Mouse (Mus musculus): ENCODE data around the gene Klrb1f. TPM values are rescaled to one million over a fixed set of nuclear protein-coding genes. Genes with fewer than 3 reads are reported as not detected.

The Klrb1f gene
- polyA plus RNA-seq, 1 experiment from 2014 or later = 0.23 TPM

DNA sequence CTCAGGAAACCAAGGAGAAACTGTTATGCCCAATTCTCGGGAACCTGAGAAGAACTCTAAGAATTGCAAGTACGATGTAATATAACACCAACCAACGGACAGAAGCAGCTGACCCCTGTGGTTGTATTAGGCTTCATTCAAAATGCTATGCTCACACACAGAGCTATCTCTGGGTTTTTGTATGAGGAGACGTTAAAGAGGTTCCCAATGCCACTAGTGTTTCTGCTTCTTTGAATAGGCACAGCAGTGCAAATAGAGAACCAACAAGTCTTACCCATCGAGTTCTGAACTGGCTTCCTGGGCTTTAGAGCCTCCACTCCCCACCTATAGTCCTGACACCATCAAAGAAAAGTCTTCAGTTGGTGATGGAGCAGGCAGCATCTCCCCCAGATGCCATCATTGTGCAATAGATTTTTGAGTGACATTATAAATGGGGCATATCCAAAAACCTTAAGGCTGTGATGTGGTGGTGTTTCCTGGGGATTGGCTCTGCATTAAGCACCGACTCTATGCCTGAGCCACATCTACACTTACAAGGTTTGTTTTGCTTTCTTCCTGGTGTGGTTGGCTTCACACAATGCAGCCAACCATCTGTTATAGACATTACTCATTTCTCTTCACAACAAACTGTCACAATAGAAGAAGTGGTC lies 15.4 kb upstream of the Klrb1f start:
- Histone ChIP-seq H3K36me3 (no peaks in the 10 kb centered on the region), H3K9me3 (no peaks in the 10 kb centered on the region), H3K27ac (no peak overlapping the region), H3K27me3 (0 out of 2 replicates have a peak, but pooled peaks cover 2% of the 10 kb centered on the region), H3K9ac (no peak overlapping the region), H3K4me1 (replicated peaks) (no peaks in the 10 kb centered on the region), H3K4me3 (no peak overlapping the region), H3K4me2 (no peak overlapping the region)
- no peak for ATAC-seq (ENCODE audit: low FRiP score)
- WGBS = 64% methylated on average over 6 of the region's 6 CpGs

GRCm38 (mm10) chr6:129030964-129031363 lies 14.7 kb upstream of the Klrb1f start:
- 0 out of 2 replicates have a peak, but pooled peaks cover 2% of the 10 kb centered on the region for H3K27me3 ChIP-seq
- no peaks in the 10 kb centered on the region for H3K9me3 ChIP-seq
- H3K9ac ChIP-seq = no peak overlapping the region
- no peaks in the 10 kb centered on the region for H3K4me1 ChIP-seq (replicated peaks)
- ATAC-seq (ENCODE audit: low FRiP score) = no peak
- no peak overlapping the region for H3K4me2 ChIP-seq
- no peak overlapping the region for H3K4me3 ChIP-seq
- no peaks in the 10 kb centered on the region for H3K36me3 ChIP-seq
- H3K27ac ChIP-seq = no peak overlapping the region
- 94% methylated on average over 2 of the region's 2 CpGs for WGBS

- no peaks in the 10 kb centered on the region for H3K9me3 ChIP-seq
- no peak overlapping the region for H3K27ac ChIP-seq
- no peaks in the 10 kb centered on the region for H3K36me3 ChIP-seq
- H3K4me3 ChIP-seq = no peak overlapping the region
- no peak overlapping the region for H3K4me2 ChIP-seq
- H3K9ac ChIP-seq = no peak overlapping the region
- 80% methylated on average over 2 of the region's 2 CpGs for WGBS
- H3K27me3 ChIP-seq = 0 out of 2 replicates have a peak, but pooled peaks cover 2% of the 10 kb centered on the region
- no peaks in the 10 kb centered on the region for H3K4me1 ChIP-seq (replicated peaks)
- no peak for ATAC-seq (ENCODE audit: low FRiP score)
These were observed 12.3 kb upstream of the Klrb1f start for GRCm38 (mm10) chr6:129033397-129033796.

DNA sequence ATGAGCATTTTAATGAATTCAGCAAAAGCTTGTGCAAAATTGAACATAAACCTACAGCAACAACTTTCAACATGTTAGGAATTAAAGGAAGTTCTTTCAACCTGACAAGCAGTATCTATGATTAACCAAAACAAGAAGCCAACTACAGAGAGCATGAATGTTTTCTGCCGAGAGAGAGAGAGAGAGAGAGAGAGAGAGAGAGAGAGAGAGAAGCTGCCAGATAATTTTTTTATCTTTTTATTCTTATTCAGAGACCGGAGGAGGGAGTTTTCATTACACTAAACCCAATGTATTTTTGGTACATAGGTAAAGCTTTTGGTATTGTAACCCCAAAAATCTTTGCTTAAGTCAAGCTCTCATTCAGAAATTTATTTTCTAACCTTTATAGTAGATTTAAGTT lies 10.7 kb upstream of the Klrb1f start:
- ATAC-seq (ENCODE audit: low FRiP score) = no peak
- no peak overlapping the region for H3K27ac ChIP-seq
- no peaks in the 10 kb centered on the region for H3K36me3 ChIP-seq
- no peaks in the 10 kb centered on the region for H3K4me1 ChIP-seq (replicated peaks)
- H3K27me3 ChIP-seq = 0 out of 2 replicates have a peak, but pooled peaks cover 2% of the 10 kb centered on the region
- WGBS = 92% methylated on average over 2 of the region's 2 CpGs
- H3K4me2 ChIP-seq = no peak overlapping the region
- H3K9ac ChIP-seq = no peak overlapping the region
- no peaks in the 10 kb centered on the region for H3K9me3 ChIP-seq
- no peak overlapping the region for H3K4me3 ChIP-seq

DNA sequence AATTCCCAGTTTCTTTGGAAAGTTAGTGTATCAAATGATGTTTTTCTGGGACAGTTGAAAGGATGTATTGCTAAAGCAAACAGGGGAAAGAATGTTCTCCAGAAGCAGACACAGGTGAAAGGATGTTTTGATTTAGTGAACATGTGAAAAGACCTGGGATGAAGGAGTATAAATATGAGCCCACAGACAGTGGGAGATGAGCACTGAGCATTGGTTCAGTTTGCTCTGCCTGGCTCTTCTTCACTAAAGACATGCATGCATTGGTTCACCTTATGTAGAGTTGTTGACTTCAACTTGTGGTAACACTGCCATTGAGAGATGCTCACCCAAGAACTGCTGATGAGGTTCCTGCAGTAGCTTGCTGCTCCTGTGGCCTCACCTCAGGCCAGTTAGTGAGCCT lies 9.4 kb upstream of the Klrb1f start:
- H3K9ac ChIP-seq = no peak overlapping the region
- no peak overlapping the region for H3K4me3 ChIP-seq
- H3K4me1 ChIP-seq (replicated peaks) = no peaks in the 10 kb centered on the region
- H3K27me3 ChIP-seq = 0 out of 2 replicates have a peak, but pooled peaks cover 2% of the 10 kb centered on the region
- no peaks in the 10 kb centered on the region for H3K9me3 ChIP-seq
- no peaks in the 10 kb centered on the region for H3K36me3 ChIP-seq
- H3K4me2 ChIP-seq = no peak overlapping the region
- H3K27ac ChIP-seq = no peak overlapping the region
- no peak for ATAC-seq (ENCODE audit: low FRiP score)

DNA sequence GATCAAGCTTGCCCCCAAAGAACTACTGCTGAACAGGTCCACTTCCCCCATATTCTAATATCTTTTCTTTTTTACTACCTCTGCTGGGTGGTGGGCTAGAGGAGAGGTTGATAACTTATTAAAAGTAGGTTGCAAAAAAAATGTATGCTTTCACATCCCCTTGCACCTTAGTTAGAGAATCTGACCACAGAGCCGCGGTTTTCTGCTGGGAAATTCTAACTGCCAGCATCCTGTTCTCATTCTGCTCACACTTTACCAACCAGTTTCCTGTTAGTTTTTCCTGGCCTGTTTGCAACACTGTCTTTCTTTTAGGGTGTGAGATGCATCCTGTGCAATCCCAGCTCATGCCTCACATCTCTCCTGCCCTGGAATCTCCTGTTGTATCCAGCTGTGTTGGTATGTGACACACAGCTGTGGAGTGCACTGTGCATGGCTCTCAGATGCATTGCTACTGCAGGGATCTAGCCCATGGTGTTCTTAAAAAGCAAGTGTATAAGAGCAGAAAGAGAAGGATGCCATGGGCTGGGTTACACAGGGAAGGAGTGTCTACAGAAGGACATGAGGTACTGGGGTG lies 8.7 kb upstream of the Klrb1f start:
- no peak overlapping the region for H3K9ac ChIP-seq
- 81% methylated on average over 2 of the region's 2 CpGs for WGBS
- no peak overlapping the region for H3K4me2 ChIP-seq
- no peaks in the 10 kb centered on the region for H3K36me3 ChIP-seq
- no peak overlapping the region for H3K27ac ChIP-seq
- H3K4me1 ChIP-seq (replicated peaks) = no peaks in the 10 kb centered on the region
- no peak for ATAC-seq (ENCODE audit: low FRiP score)
- H3K27me3 ChIP-seq = 0 out of 2 replicates have a peak, but pooled peaks cover 2% of the 10 kb centered on the region
- H3K4me3 ChIP-seq = no peak overlapping the region
- H3K9me3 ChIP-seq = no peaks in the 10 kb centered on the region

DNA sequence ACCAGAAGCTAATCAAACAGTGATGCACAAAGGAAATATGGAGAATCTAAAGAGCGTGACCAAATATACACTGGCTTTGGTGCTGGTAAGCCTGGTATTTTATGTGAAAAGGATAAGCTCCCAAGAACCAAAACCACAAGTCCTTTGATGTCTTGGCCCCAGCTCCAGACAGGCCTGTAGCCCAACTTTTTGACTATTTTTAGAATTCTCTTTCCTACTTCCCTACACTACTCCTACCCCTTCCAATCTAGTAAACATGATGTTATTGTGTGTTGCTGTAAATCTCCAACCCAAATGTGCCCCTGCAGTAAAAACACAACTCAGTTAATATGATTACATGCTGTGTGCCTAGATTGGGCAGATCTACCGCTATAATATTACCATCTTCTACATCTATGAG lies 4.2 kb upstream of the Klrb1f start:
- Histone ChIP-seq H3K9me3 (no peaks in the 10 kb centered on the region), H3K4me3 (no peak overlapping the region), H3K4me1 (replicated peaks) (no peaks in the 10 kb centered on the region), H3K4me2 (no peak overlapping the region), H3K36me3 (no peaks in the 10 kb centered on the region), H3K27ac (no peak overlapping the region), H3K9ac (no peak overlapping the region), H3K27me3 (no peaks in the 10 kb centered on the region)
- WGBS = 98% methylated on average over 2 of the region's 2 CpGs
- no peak for ATAC-seq (ENCODE audit: low FRiP score)

DNA sequence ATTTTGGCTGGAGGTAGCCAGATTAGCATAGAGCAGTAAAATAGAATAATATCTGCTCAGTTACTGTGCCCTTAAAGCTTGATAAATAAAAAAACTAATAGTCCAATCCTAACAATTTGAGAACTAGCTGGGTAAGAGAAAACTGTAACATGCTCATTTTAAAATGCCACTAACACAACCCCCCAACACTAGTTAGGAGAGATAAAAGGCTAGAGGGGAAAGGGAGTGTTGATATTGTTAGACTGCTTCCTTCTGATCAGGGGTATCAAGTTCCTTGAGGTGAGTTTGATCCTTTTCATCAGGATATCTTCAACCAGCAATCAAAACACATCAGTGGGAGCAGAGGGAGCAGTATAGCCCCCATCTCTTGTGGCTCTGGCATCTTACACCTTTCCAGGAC lies 3.2 kb upstream of the Klrb1f start:
- H3K9me3 ChIP-seq = no peaks in the 10 kb centered on the region
- no peak overlapping the region for H3K4me3 ChIP-seq
- H3K4me1 ChIP-seq (replicated peaks) = no peaks in the 10 kb centered on the region
- no peak overlapping the region for H3K27ac ChIP-seq
- H3K4me2 ChIP-seq = no peak overlapping the region
- H3K27me3 ChIP-seq = no peaks in the 10 kb centered on the region
- no peak for ATAC-seq (ENCODE audit: low FRiP score)
- H3K36me3 ChIP-seq = no peaks in the 10 kb centered on the region
- no peak overlapping the region for H3K9ac ChIP-seq

DNA sequence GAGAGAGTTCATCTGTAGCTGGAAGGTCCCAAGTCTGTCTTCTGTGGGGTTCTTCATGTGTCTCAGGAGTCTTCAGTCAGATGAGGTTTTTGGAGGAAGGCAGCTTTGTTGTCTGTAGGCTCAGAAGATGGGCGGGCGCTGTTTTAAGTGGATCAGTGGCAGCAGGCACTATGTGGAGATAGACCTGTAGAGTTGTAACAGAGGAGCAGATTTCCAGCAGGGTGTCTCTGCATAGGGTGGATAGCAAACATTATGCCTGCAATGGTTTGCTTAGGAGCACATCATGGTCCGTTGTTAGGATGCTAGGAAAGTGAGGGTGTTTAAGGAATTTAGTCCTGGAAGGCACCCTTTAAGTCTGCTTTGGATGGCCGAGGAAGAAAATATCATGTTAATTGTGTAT lies 2.7 kb downstream of the Klrb1f start:
- WGBS = 37% methylated on average over 4 of the region's 4 CpGs
- no peaks in the 10 kb centered on the region for H3K36me3 ChIP-seq
- H3K27ac ChIP-seq = no peak overlapping the region
- ATAC-seq (ENCODE audit: low FRiP score) = no peak
- H3K4me3 ChIP-seq = no peak overlapping the region
- H3K9me3 ChIP-seq = no peaks in the 10 kb centered on the region
- no peaks in the 10 kb centered on the region for H3K27me3 ChIP-seq
- H3K4me1 ChIP-seq (replicated peaks) = peaks cover 4% of the 10 kb centered on the region; the same call in 1 of the 2 replicates
- peak overlapping the region; percentile 61; the same call in 1 of the 2 replicates for H3K4me2 ChIP-seq
- H3K9ac ChIP-seq = no peak overlapping the region

DNA sequence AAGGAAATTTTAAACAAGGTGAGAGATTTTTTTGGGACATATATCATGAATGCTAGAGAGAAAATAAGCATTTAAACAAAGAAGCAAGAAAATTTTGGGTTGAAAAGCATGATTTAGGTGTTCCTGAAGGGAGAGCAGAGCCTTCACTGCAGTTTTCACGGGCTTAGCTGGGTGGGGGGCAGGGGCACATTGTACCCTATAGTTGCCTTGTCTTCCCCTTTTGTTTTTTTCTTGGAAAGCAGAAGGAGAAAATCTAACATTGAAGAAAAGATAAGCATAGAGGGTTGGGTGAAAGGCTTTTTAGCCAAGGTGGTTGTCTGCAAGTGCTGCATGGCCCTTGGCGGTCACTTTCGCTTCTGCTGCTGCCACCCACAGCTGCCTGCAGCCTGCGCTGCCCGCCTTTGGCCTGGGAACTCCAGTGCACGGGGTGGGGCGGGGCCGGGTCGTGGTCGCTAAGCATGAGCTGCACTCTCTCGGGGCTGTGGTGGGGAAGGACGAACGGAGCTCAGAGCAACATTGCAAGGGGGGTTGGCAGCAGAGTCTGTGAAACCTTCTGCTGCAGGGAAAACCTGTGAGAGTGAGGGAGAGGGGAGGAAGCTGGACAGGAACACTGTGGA lies 3.3 kb downstream of the Klrb1f start:
- Histone ChIP-seq H3K27me3 (no peaks in the 10 kb centered on the region), H3K27ac (no peak overlapping the region), H3K36me3 (no peaks in the 10 kb centered on the region), H3K4me1 (replicated peaks) (peaks cover 4% of the 10 kb centered on the region; the same call in 1 of the 2 replicates), H3K4me2 (peak overlapping the region; percentile 61), H3K9me3 (no peaks in the 10 kb centered on the region), H3K4me3 (peak overlapping the region; percentile 45), H3K9ac (peak overlapping the region; percentile 75)
- WGBS = under 1% methylated on average over 13 of the region's 13 CpGs
- ATAC-seq (ENCODE audit: low FRiP score) = peak; percentile 93

DNA sequence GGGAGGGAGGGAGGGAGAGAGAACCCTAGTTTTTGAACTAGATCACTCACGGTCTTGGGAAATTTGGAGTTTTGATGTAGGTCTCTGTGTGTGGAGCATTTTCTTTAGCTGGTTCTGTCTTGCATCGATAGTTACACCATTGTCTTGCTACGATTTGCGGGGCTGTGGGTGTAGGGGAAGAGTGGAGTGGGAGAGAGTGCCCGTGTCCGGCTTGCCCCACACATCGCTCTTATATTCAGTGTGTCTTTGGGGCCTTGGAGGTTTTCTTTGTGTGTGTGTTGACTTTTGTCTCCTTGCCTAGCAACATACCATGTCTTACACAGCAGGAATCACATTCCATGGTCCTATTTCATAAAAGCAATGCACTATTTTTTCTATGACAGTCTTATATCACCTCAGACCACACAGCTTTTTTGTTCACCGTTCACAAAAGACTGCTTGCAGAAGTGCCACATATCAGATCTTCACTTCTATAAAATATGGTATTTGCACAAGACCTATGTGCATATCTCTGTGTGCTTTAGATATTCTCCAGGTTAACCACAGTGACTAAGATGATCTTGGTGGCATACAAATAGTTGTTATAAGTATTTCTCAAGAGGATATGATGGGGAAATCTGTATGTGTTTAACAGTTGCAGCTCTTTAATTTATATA lies 4.0 kb downstream of the Klrb1f start:
- ATAC-seq (ENCODE audit: low FRiP score) = peak; percentile 56
- peak overlapping the region; percentile 63 for H3K9ac ChIP-seq

DNA sequence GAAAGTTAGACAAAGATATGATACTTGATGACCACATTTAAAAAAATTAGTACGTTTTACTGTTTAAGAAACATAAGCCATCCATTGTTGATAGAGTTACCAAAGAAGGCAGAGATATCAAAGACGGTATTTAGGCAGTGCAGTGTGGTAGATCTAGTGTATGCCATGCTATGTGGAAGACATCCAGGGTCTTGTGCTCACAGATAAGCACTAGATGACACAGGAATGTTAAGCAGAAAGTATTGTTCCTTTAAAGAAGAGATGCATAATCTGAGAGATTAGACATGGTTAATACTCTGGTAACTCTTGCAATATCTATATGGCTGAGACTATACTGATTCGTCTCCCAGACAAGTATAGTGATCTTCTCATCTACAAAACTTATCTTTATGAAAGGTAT lies 5.4 kb downstream of the Klrb1f start:
- H3K9me3 ChIP-seq = no peaks in the 10 kb centered on the region
- H3K27me3 ChIP-seq = no peaks in the 10 kb centered on the region
- H3K4me1 ChIP-seq (replicated peaks) = peaks cover 4% of the 10 kb centered on the region; the same call in 1 of the 2 replicates
- H3K9ac ChIP-seq = no peak overlapping the region
- H3K27ac ChIP-seq = no peak overlapping the region
- no peaks in the 10 kb centered on the region for H3K36me3 ChIP-seq
- ATAC-seq (ENCODE audit: low FRiP score) = no peak
- WGBS = 83% methylated on average over 3 of the region's 3 CpGs
- H3K4me2 ChIP-seq = no peak overlapping the region
- no peak overlapping the region for H3K4me3 ChIP-seq

More for the DNA sequence above, 4.0 kb downstream of the Klrb1f start:
- H3K27ac ChIP-seq = no peak overlapping the region
- 1% methylated on average over 8 of the region's 8 CpGs for WGBS
- no peaks in the 10 kb centered on the region for H3K36me3 ChIP-seq
- H3K9me3 ChIP-seq = no peaks in the 10 kb centered on the region
- no peaks in the 10 kb centered on the region for H3K27me3 ChIP-seq
- H3K4me3 ChIP-seq = peak overlapping the region; percentile 38
- H3K4me1 ChIP-seq (replicated peaks) = peaks cover 4% of the 10 kb centered on the region; the same call in 1 of the 2 replicates
- H3K4me2 ChIP-seq = peak overlapping the region; percentile 55
